Mouse (Mus musculus) T-helper 2 cell (primary cell): ENCODE results near the gene Tbx18.

Experiments used
- in situ Hi-C: fragments of 300-600 bp; cut with MboI, MseI; formaldehyde crosslinking; loops from one replicate; pipeline ENCODE4 v1.15.1; 2025; ENCODE audit warnings: high pct_unique_total_duplicates

Tbx18 gene

GRCm38 (mm10) chr9:87730961-87731535 is at the start of gene Tbx18:
TSS of gene Tbx18 (minus strand) at chr9:87731260.
- in situ Hi-C loops: loop anchor here (25.0 kb wide), 1 partner anchor 806 kb away; the partner anchor contains the start of gene Zfp949

DNA sequence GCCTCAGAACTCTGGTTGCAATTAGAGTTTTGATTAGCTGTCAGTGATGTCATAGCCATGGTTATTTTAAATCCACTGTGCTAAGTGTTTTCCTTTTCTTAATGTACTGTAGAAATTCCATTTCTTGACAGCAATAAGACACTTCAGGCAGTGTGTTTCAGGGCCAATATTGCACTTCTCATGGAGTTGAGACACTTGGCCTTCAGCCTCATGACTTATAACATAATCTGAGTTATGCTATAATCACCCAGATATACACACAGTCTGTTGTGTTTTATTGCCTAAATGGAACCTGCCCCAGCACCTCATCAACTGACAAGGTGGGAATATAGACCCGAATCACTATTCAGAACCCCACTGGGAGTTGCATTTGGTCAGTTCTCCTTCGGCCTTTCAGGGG is 42.9 kb upstream of the Tbx18 start:
- in situ Hi-C loops: loop anchor here (10.0 kb wide), 1 partner anchor 389 kb away; no protein-coding TSS in a partner anchor

GRCm38 (mm10) chr9:87755621-87756020 is 24.6 kb upstream of the Tbx18 start:
- in situ Hi-C loops: no loop called here

DNA sequence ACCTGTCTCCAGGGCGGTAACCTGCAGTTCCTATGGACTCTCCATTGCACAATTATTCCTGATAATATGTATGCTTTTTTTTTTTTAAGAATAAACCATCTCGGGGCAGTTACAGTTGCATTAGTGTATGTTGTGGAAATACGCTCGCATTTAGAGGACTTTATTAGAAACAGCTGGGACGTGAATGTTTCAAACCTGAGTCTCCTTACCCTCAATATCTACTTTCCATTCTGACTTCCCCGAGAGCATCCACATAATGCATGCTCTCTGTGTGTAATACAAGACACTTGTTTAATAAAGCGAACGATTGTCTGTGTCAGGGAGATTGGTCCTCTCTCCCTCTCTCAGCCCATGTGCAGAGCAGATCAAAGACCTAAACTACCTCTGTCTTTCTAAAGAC is 10.5 kb upstream of the Tbx18 start:
- in situ Hi-C loops: loop anchor here (25.0 kb wide), 1 partner anchor 796 kb away; the partner anchor contains the start of gene Zfp949

- in situ Hi-C loops: loop anchor here (25.0 kb wide), 1 partner anchor 797 kb away; the partner anchor contains the start of gene Zfp949
Measured at GRCm38 (mm10) chr9:87740667-87741066, 9.6 kb upstream of the Tbx18 start.

DNA sequence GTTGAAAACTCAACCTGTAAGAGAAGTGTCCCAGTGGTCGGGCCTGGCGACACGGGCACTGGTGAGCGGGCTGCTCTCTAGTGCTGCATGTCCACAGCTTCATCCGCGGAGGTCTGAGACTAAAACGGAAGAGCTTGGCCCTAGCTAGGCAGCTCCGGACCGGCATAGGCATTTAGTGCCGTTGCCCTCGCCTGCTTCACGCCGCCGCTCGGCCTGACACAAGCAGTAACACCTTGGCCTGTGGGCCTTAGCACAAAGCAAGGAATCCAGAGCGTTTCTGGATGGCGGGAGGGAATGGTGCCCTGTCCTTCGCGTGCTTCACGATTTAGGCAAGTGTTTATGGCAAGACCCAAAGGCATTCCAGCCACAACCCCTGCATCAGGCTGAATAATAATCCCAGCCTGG is 9.2 kb upstream of the Tbx18 start:
- in situ Hi-C loops: loop anchor here (25.0 kb wide), 1 partner anchor 797 kb away; the partner anchor contains the start of gene Zfp949

DNA sequence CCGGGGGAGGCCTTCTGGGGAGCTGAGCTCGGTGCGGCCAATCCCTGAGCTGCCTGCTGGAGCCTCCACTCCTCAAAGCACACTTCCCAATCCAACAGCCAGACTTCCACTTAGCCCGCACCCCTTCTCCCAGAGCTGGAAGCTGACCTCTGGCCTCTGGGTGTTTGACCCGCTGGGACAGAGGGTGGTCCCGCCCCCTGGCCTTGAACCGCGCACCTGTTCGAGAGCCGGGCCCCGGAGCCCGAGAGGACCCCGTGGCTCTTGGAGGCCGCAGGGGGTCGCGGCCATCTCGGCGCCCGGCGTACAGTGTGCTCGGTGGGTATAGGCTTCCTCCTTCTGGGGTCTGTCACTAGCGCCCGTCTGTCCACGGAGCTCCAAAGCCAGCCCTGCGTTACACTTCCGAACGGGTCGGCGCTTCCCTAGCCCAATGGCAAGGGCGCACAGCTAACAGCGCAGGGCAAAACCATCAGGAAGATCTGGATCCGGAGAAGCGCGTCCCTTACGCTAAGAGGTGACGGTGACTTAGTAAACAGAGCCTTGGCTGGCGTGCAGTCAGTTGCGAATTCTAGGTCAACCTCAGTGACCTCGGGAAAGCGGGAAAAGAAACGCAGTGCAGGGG is 8.6 kb upstream of the Tbx18 start:
- in situ Hi-C loops: loop anchor here (25.0 kb wide), 1 partner anchor 798 kb away; the partner anchor contains the start of gene Zfp949

DNA sequence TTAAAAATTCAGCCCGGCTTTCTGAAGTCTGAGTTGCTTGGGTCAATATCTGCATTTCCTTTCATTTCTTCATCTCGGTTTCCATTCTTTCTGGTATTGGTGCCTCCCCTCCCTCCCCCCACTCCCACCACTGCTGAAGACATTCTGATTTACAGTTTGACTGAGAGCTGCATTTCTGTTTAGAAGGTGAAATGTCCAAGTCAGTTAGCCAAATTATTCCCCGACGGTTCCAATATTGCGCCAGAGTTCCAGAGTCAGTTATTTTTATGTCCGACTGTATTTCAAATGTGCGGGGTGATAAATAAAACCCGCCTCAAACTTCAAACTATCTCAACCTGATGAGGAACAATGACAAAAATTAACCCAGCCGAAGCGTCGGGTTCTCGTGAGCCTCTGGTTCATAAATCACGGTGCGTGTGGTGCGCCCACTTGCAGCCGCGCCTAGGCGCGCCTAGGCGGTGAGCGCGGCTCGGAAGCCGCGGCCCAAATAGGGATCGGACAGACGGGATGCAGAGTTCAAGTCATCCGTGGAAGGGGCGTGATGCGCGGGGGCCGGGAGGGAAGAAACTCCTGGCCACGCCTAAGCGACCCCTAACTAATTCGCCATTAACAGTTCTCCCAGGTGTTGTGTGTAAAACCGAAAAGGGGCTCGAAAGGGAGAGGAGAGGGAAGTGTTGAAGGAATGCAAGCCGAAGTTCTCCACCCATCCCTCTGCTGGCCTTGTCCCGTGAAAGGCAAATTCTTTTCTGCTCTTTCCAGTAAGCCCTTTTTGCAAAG is 7.9 kb upstream of the Tbx18 start:
- in situ Hi-C loops: loop anchor here (25.0 kb wide), 1 partner anchor 798 kb away; the partner anchor contains the start of gene Zfp949

DNA sequence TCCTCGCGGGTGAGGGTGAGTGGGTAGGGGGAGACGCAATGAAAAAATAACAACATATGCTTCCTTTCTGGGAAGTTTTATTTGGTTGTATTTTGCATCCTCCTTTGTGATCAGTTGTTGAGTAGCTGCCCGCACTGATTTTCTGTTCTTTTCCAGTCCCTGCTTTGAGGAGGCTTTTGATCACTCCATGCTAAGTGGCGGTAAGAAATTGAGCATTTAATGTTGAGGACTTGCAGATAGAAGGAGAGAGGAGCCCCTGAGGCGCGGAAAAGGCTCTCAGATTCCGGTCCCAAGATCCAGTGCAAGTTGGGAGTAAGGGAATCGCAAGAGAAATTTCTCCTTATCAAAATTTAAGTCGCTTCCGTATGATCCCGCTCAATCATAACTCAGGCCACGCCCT is 7.1 kb upstream of the Tbx18 start:
- in situ Hi-C loops: loop anchor here (25.0 kb wide), 1 partner anchor 799 kb away; the partner anchor contains the start of gene Zfp949

DNA sequence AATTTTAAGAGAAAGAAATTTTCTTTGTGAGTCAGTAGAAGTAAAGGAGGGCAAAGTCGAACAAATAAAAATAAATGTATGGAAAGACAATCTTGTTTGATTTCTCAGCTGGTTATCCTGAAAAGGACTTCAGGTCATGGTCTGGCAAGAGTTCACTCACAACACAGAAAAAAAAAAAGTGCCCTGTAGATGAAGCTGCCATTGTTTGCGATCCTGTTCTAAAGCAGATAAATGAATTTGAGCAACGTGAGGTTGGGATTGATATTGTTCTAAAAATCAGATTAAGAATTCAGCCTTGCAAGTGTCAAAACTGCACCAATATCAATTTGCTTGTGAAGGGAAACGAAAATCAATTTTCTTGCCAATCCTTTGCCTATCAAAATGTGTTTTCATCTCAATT is 6.2 kb upstream of the Tbx18 start:
- in situ Hi-C loops: loop anchor here (25.0 kb wide), 1 partner anchor 800 kb away; the partner anchor contains the start of gene Zfp949

DNA sequence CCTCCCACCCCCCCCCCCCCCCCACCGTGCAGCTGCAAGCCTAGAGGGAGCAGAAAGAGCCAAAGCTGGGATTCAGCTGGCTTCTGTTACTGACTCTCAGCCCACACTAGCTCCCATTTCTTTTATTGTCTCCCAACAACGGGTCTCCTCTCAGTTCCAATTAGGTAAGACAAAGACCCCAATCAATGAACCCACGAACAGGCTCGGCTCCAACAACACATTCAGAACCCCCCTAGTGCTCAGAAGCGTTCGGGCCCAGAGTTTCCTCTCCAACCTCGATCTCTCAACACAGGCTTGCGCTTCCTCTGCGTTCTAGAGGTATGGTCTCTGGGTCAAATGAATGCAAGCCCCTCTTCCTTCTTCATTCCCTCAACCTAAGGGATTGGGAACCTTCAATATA is 4.0 kb upstream of the Tbx18 start:
- in situ Hi-C loops: loop anchor here (25.0 kb wide), 1 partner anchor 802 kb away; the partner anchor contains the start of gene Zfp949

GRCm38 (mm10) chr9:87734631-87735030 is 3.6 kb upstream of the Tbx18 start:
- in situ Hi-C loops: loop anchor here (25.0 kb wide), 1 partner anchor 803 kb away; the partner anchor contains the start of gene Zfp949

- in situ Hi-C loops: loop anchor here (25.0 kb wide), 1 partner anchor 804 kb away; the partner anchor contains the start of gene Zfp949
Measured at GRCm38 (mm10) chr9:87733732-87734131, 2.7 kb upstream of the Tbx18 start.

- in situ Hi-C loops: loop anchor here (25.0 kb wide), 1 partner anchor 804 kb away; the partner anchor contains the start of gene Zfp949
Measured at GRCm38 (mm10) chr9:87733236-87733630, 2.2 kb upstream of the Tbx18 start.

DNA sequence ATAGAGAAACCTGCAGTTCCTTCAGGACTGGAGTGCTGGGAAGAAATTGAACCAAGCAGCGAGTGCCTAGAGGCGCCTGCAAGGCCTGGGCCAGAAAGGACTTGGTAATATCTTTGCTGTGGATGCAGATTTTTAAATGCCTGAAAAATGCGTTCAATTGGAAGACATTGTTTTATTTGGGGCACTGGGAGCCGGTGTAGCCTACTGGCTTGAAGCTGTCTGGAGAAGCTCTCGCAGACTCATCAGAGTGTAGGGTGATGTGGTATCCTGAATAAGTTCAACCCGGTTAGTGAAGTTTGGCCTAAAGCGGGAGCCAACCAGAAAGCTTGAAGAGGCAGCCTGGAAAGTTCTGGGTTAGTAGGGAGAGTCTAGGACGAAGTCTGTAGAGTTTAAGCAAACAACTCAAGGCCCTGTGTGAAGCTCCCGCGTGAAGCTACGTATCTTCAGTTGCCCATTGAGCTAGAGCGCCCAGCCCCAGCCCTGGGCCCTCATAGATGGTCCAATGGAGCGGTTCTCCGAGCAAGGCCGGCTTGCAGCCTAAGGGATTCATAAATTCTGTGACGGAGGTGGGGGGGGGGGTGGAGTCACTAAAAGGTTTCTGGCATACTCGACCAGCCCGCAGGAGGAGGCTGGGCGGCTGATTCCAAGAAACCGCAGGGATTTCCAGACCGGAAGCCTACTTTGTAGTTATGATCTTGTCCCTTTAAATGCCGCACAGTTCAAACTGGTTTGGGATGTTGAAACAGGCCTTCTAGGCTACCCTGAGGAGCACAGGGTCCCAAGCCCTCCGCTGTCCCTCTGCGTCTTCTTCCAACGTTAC is 1.6 kb upstream of the Tbx18 start:
- in situ Hi-C loops: loop anchor here (25.0 kb wide), 1 partner anchor 805 kb away; the partner anchor contains the start of gene Zfp949

DNA sequence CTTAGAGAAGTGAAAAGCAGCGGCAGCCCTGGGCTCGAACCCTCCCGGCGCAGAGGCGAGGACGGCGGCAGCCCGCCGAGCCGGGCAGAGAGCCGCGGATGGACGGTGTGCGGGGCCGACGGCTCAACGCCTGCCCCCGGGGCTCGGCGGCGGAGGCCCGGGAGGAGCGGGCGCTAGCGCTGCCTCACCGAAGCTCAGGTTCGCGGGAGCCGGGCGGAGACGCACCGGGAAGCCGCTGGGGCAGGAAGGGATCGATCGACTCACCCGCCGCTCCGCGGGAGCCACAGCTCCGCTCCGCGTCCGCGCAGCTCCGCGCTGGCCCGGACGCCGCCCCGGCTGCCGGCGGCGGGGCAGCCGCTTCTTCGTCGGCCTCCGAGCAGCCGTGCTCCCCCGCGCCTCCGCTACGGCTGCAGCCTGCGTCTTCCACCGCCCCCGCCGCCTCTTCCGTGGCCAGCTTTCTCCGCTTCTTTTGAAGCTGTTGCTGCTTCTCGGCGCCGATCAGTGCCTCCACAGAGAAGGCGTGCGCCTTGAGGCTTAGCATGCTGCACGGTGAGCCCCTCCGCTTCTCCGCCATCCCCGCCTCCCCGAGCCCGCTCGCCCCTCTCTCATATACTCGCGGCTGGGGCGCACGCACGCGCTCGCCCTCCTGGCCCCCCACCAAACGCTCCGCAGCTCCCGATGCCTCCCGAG is 644 bp downstream of the Tbx18 start:
- in situ Hi-C loops: loop anchor here (25.0 kb wide), 1 partner anchor 807 kb away; the partner anchor contains the start of gene Zfp949

- in situ Hi-C loops: loop anchor here (25.0 kb wide), 1 partner anchor 808 kb away; the partner anchor contains the start of gene Zfp949
Measured at GRCm38 (mm10) chr9:87729316-87730270, 1.5 kb downstream of the Tbx18 start.

DNA sequence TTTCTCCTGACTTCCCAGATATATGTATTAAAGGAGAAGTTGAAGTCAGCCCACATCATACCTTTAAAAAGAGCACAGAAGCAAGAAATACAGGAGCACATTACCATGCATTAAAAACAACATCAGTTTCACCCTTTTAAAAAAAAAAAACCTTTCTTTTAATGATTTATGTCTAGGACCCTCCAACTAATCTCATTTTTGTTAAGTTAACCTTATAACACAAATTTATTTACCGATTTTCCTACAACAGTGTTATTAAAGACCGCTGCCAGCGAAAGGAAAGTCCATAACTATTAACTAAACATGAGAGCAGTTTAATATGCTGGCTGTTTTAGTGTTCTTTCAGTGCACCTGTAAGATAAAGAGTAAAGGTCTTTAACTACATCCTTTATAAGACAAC is 3.0 kb downstream of the Tbx18 start:
- in situ Hi-C loops: loop anchor here (25.0 kb wide), 1 partner anchor 809 kb away; the partner anchor contains the start of gene Zfp949
